Mouse (Mus musculus): ENCODE data around the gene Gm4922. TPM values are rescaled to one million over a fixed set of nuclear protein-coding genes. Genes with fewer than 3 reads are reported as not detected.

The Gm4922 gene
- polyA plus RNA-seq (2012; rRNA removed): not detected in 2 replicates

GRCm38 (mm10) chr10:18786693-18787092 lies at the start of gene Gm4922:
Gene Gm4922 (minus strand): TSS chr10:18786793.
- DNase-seq (ENCODE audit: extremely low spot score in 1 of 2, low spot score in 1 of 2): no peak

- DNase-seq (ENCODE audit: extremely low spot score in 1 of 2, low spot score in 1 of 2): peak in 1 of 2 experiments; percentile 66
These were observed 49.3 kb upstream of the Gm4922 start for GRCm38 (mm10) chr10:18835684-18836479.

GRCm38 (mm10) chr10:18834389-18834788 lies 47.8 kb upstream of the Gm4922 start:
- no peak for DNase-seq (ENCODE audit: extremely low spot score in 1 of 2, low spot score in 1 of 2)

- no peak for DNase-seq (ENCODE audit: extremely low spot score in 1 of 2, low spot score in 1 of 2)
These were observed 45.2 kb upstream of the Gm4922 start for GRCm38 (mm10) chr10:18831823-18832222.

- no peak for DNase-seq (ENCODE audit: extremely low spot score in 1 of 2, low spot score in 1 of 2)
These were observed 43.8 kb upstream of the Gm4922 start for GRCm38 (mm10) chr10:18830359-18830758.

- no peak for DNase-seq (ENCODE audit: extremely low spot score in 1 of 2, low spot score in 1 of 2)
These were observed 41.3 kb upstream of the Gm4922 start for GRCm38 (mm10) chr10:18827936-18828335.

- DNase-seq (ENCODE audit: extremely low spot score in 1 of 2, low spot score in 1 of 2): no peak
These were observed 39.5 kb upstream of the Gm4922 start for GRCm38 (mm10) chr10:18826107-18826506.

GRCm38 (mm10) chr10:18825143-18825542 lies 38.5 kb upstream of the Gm4922 start:
- no peak for DNase-seq (ENCODE audit: extremely low spot score in 1 of 2, low spot score in 1 of 2)

- DNase-seq (ENCODE audit: extremely low spot score in 1 of 2, low spot score in 1 of 2): peak in 1 of 2 experiments; percentile 16
These were observed 30.0 kb upstream of the Gm4922 start for GRCm38 (mm10) chr10:18816560-18816959.

GRCm38 (mm10) chr10:18811751-18812150 lies 25.2 kb upstream of the Gm4922 start:
- DNase-seq (ENCODE audit: extremely low spot score in 1 of 2, low spot score in 1 of 2): no peak

- DNase-seq (ENCODE audit: extremely low spot score in 1 of 2, low spot score in 1 of 2): peak in 1 of 2 experiments; percentile 42
These were observed 3.5 kb upstream of the Gm4922 start for GRCm38 (mm10) chr10:18790063-18790462.

- no peak for DNase-seq (ENCODE audit: extremely low spot score in 1 of 2, low spot score in 1 of 2)
These were observed 2.0 kb upstream of the Gm4922 start for GRCm38 (mm10) chr10:18788601-18789000.

GRCm38 (mm10) chr10:18777546-18777945 lies 9.0 kb downstream of the Gm4922 start:
- DNase-seq (ENCODE audit: extremely low spot score in 1 of 2, low spot score in 1 of 2): no peak

GRCm38 (mm10) chr10:18772537-18773179 lies 13.9 kb downstream of the Gm4922 start:
- no peak for DNase-seq (ENCODE audit: extremely low spot score in 1 of 2, low spot score in 1 of 2)

GRCm38 (mm10) chr10:18769909-18770308 lies 16.7 kb downstream of the Gm4922 start:
- DNase-seq (ENCODE audit: extremely low spot score in 1 of 2, low spot score in 1 of 2): no peak

- DNase-seq (ENCODE audit: extremely low spot score in 1 of 2, low spot score in 1 of 2): peak in 1 of 2 experiments; percentile 40
These were observed 26.4 kb downstream of the Gm4922 start for GRCm38 (mm10) chr10:18760241-18760640.

GRCm38 (mm10) chr10:18750057-18750456 lies 36.5 kb downstream of the Gm4922 start:
- no peak for DNase-seq (ENCODE audit: extremely low spot score in 1 of 2, low spot score in 1 of 2)

- peak; percentile 64 to 84 for DNase-seq (ENCODE audit: extremely low spot score in 1 of 2, low spot score in 1 of 2)
These were observed 43.1 kb downstream of the Gm4922 start, which contains the start of gene Arfgef3 for GRCm38 (mm10) chr10:18743286-18744142. Gene Arfgef3 (minus strand): TSS chr10:18743949.

- DNase-seq (ENCODE audit: extremely low spot score in 1 of 2, low spot score in 1 of 2): peak in 1 of 2 experiments; percentile 19
These were observed 44.5 kb downstream of the Gm4922 start for GRCm38 (mm10) chr10:18742086-18742485.

- no peak for DNase-seq (ENCODE audit: extremely low spot score in 1 of 2, low spot score in 1 of 2)
These were observed 45.6 kb downstream of the Gm4922 start for GRCm38 (mm10) chr10:18741024-18741423.
